15 mouse cellular contexts compared by ENCODE assay signal in the genomic region with DNA sequence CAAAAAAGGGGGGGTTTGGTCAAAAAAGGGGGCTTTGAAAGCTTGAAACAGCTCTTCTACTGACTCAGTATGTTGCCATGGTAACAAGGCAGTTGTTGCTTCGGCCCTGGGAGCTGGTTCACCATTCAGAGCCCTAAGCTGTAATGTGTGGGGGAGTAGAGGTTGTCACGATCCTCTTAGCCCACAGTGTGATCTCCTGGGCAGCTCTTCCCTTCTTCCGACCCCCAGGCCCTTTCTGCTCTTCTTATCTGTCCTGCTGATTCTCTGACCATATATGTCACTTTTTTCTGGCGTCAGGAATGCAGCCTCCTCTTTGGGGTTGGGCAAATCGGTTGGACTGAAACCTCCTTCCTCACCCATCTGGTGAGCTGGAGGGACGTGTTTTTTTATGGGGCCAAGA. TPM values are rescaled to one million over a fixed set of nuclear protein-coding genes. Genes with fewer than 3 reads are reported as not detected.
A peak's percentile ranks its signal among the peaks of the same experiment; 100 is the strongest.
DNase-seq lines count a peak whose midpoint lies in the region; ATAC-seq and TF ChIP-seq lines count a peak whose summit lies in the region.
"Had no signal": no experiment of that assay in that cellular context is flagged by ENCODE, and none has a peak within 500 bp of the region (broad histone marks: within the 10 kb centered on the region; RNA-seq: fewer than 3 reads in every experiment).

No protein-coding gene starts in this region.

- H3K27me3 ChIP-seq in forebrain, embryonic 14.5 days (replicated peaks; ENCODE audit: control insufficient read depth, insufficient read depth, low read length): no peaks in the 10 kb centered on the region
- no peaks in the 10 kb centered on the region for H3K27me3 ChIP-seq in forebrain, embryonic 16.5 days (replicated peaks; ENCODE audit: control insufficient read depth, insufficient read depth, low read length)
- no peaks in the 10 kb centered on the region for H3K27me3 ChIP-seq in kidney, embryonic 16.5 days (ENCODE audit: insufficient read depth, low read length)
- no peaks in the 10 kb centered on the region for H3K27me3 ChIP-seq in kidney, adult 2 months (replicated peaks; ENCODE audit: control insufficient read depth, insufficient read depth, low read length)
- H3K27me3 ChIP-seq: hindbrain, embryonic 13.5 days; liver, embryonic 13.5 days; midbrain, embryonic 12.5 days; Patski had no signal

- no peak overlapping the region for H3K4me3 ChIP-seq in forebrain, embryonic 14.5 days (ENCODE audit: low read depth, low read length)
- no peak overlapping the region for H3K4me3 ChIP-seq in forebrain, embryonic 16.5 days (replicated peaks; ENCODE audit: low read length)
- no peak overlapping the region for H3K4me3 ChIP-seq in kidney, embryonic 16.5 days (ENCODE audit: low read length)
- H3K4me3 ChIP-seq in kidney, adult 2 months (ENCODE audit: insufficient read depth, low read depth, low read length): no peak overlapping the region
- H3K4me3 ChIP-seq: hindbrain, embryonic 13.5 days; liver, embryonic 13.5 days; midbrain, embryonic 12.5 days had no signal

- 0 out of 2 replicates have a peak overlapping the region, but pooled peaks have one; percentile 13 for H3K9ac ChIP-seq in forebrain, embryonic 14.5 days (ENCODE audit: low read length)
- no peak overlapping the region for H3K9ac ChIP-seq in forebrain, embryonic 16.5 days (replicated peaks; ENCODE audit: low read depth, low read length)
- H3K9ac ChIP-seq in kidney, embryonic 16.5 days (replicated peaks; ENCODE audit: low read length): no peak overlapping the region
- H3K9ac ChIP-seq: hindbrain, embryonic 13.5 days; liver, embryonic 13.5 days; midbrain, embryonic 12.5 days had no signal

- H3K4me2 ChIP-seq in forebrain, embryonic 14.5 days (ENCODE audit: low read length): no peak overlapping the region
- H3K4me2 ChIP-seq in forebrain, embryonic 16.5 days (ENCODE audit: low read length): no peak overlapping the region
- 0 out of 2 replicates have a peak overlapping the region, but pooled peaks have one; percentile 9 for H3K4me2 ChIP-seq in kidney, embryonic 16.5 days (replicated peaks; ENCODE audit: low read depth, low read length)
- H3K4me2 ChIP-seq: hindbrain, embryonic 13.5 days; midbrain, embryonic 12.5 days had no signal

- no peak for TF ChIP-seq POLR2A in kidney, adult 2 months (IDR thresholded peaks at IDR 0.05; ENCODE audit: low read depth, low read length)

- H3K27ac ChIP-seq in forebrain, embryonic 14.5 days (ENCODE audit: low read depth, low read length): no peak overlapping the region
- H3K27ac ChIP-seq in forebrain, embryonic 16.5 days (ENCODE audit: low read length): no peak overlapping the region
- H3K27ac ChIP-seq in kidney, embryonic 16.5 days (ENCODE audit: low read length): no peak overlapping the region
- H3K27ac ChIP-seq in kidney, adult 2 months (ENCODE audit: insufficient read depth, low read depth, low read length): no peak overlapping the region
- H3K27ac ChIP-seq: hindbrain, embryonic 13.5 days; liver, embryonic 13.5 days; midbrain, embryonic 12.5 days had no signal

- no peak for ATAC-seq in forebrain, embryonic 14.5 days
- no peak for ATAC-seq in forebrain, embryonic 16.5 days
- ATAC-seq in kidney, embryonic 16.5 days (ENCODE audit: low FRiP score, low TSS enrichment): no peak
- no peak for ATAC-seq in megakaryocyte progenitor cell, adult 5-6 weeks (replicated peaks; ENCODE audit: poor library complexity)
- ATAC-seq in CD4-positive, CD25-positive, alpha-beta regulatory T cell, adult 4 months: no peak
- ATAC-seq: Patski had no signal

- 63% methylated on average over 6 of the region's 6 CpGs for WGBS in forebrain, embryonic 14.5 days
- WGBS in forebrain, embryonic 16.5 days: 56% methylated on average over 6 of the region's 6 CpGs
- WGBS in kidney, embryonic 16.5 days: 32% methylated on average over 6 of the region's 6 CpGs
- 52% methylated on average over 6 of the region's 6 CpGs for WGBS in kidney, adult 2 months

- DNase-seq in forebrain, embryonic 14.5 days (ENCODE audit: low spot score): peak; percentile 12
- DNase-seq in kidney, adult 2 months: no peak
- DNase-seq in right cerebral cortex, adult 18-20 months: peak; percentile 52
- DNase-seq in right cerebral cortex, postnatal 4 days: no peak
- DNase-seq: B cell, adult 2 months; kidney, postnatal 25 days; liver, embryonic 13.5 days had no signal

- TF ChIP-seq CTCF in kidney, adult 2 months (conservative IDR thresholded peaks at IDR 0.05; ENCODE audit: insufficient read depth, insufficient read length, low read depth, low read length): no peak

- H3K4me1 ChIP-seq in forebrain, embryonic 14.5 days (ENCODE audit: control insufficient read depth, insufficient read depth, low read length): peaks cover 13% of the 10 kb centered on the region
- H3K4me1 ChIP-seq in forebrain, embryonic 16.5 days (replicated peaks; ENCODE audit: control insufficient read depth, insufficient read depth, low read length): peaks cover 22% of the 10 kb centered on the region
- H3K4me1 ChIP-seq in kidney, embryonic 16.5 days (ENCODE audit: insufficient read depth, low read length): peaks cover 35% of the 10 kb centered on the region
- H3K4me1 ChIP-seq in kidney, adult 2 months (ENCODE audit: control insufficient read depth, insufficient read depth, low read length): no peaks in the 10 kb centered on the region

- H3K36me3 ChIP-seq in forebrain, embryonic 14.5 days (ENCODE audit: control insufficient read depth, insufficient read depth, low read length): peaks cover 48% of the 10 kb centered on the region
- H3K36me3 ChIP-seq in forebrain, embryonic 16.5 days (ENCODE audit: control insufficient read depth, insufficient read depth): peaks cover 11% of the 10 kb centered on the region; the same call in 1 of the 2 replicates
- peaks cover 31% of the 10 kb centered on the region for H3K36me3 ChIP-seq in kidney, embryonic 16.5 days (ENCODE audit: insufficient read depth, low read length)
- no peaks in the 10 kb centered on the region for H3K36me3 ChIP-seq in kidney, adult 2 months (ENCODE audit: control insufficient read depth, insufficient read depth, low read length)

- H3K9me3 ChIP-seq in forebrain, embryonic 14.5 days (replicated peaks; ENCODE audit: control insufficient read depth, low read length): no peaks in the 10 kb centered on the region
- H3K9me3 ChIP-seq in forebrain, embryonic 16.5 days (ENCODE audit: control insufficient read depth, low read length): no peaks in the 10 kb centered on the region
- H3K9me3 ChIP-seq in kidney, embryonic 16.5 days (ENCODE audit: low read length): no peaks in the 10 kb centered on the region
- H3K9me3 ChIP-seq: hindbrain, embryonic 13.5 days; liver, embryonic 13.5 days; midbrain, embryonic 12.5 days had no signal

RNA-seq across cellular contexts. Expression of gene Arhgap1, which starts 3.2 kb away (rescaled TPM):
- polyA plus RNA-seq in forebrain, embryonic 14.5 days (2014; fragmentation: Nextera tagmentation; extraction: Ambion mirVana): 87.9 and 89.6 TPM in 2 replicates
- polyA plus RNA-seq in forebrain, embryonic 16.5 days (2015; fragmentation: Nextera tagmentation; extraction: Ambion mirVana): 99.2 and 99.4 TPM in 2 replicates
- 137 and 142 TPM in 2 replicates for polyA plus RNA-seq in kidney, embryonic 16.5 days (2015; fragmentation: Nextera tagmentation; extraction: Ambion mirVana)
- 90.2 and 91.6 TPM in 2 replicates for polyA plus RNA-seq in kidney, adult 2 months (2012; rRNA removed)
- 66.3 and 67.1 TPM in 2 replicates for total RNA-seq in megakaryocyte progenitor cell, adult 5-6 weeks (2015)
- total RNA-seq in megakaryocyte progenitor cell, adult 5-6 weeks (2017): 45.0 and 58.6 TPM in 2 replicates
- 100 to 1,000 TPM; 160 to 256 TPM for polyA plus RNA-seq in CD4-positive, CD25-positive, alpha-beta regulatory T cell, adult 4 months (2017; shearing (Covaris generic))

RNA-seq across cellular contexts. Expression of gene Zfp408, which starts 3.3 kb away (rescaled TPM):
- 5.2 and 7.5 TPM in 2 replicates for polyA plus RNA-seq in forebrain, embryonic 14.5 days (2014; fragmentation: Nextera tagmentation; extraction: Ambion mirVana)
- 10.8 and 16.2 TPM in 2 replicates for polyA plus RNA-seq in forebrain, embryonic 16.5 days (2015; fragmentation: Nextera tagmentation; extraction: Ambion mirVana)
- 12.6 and 13.8 TPM in 2 replicates for polyA plus RNA-seq in kidney, embryonic 16.5 days (2015; fragmentation: Nextera tagmentation; extraction: Ambion mirVana)
- polyA plus RNA-seq in kidney, adult 2 months (2012; rRNA removed): 8.4 and 10.0 TPM in 2 replicates
- 4.9 and 5.2 TPM in 2 replicates for total RNA-seq in megakaryocyte progenitor cell, adult 5-6 weeks (2015)
- total RNA-seq in megakaryocyte progenitor cell, adult 5-6 weeks (2017): 9.2 and 11.1 TPM in 2 replicates
- polyA plus RNA-seq in CD4-positive, CD25-positive, alpha-beta regulatory T cell, adult 4 months (2017; shearing (Covaris generic)): 10 to 100 TPM; 10.8 to 22.1 TPM

RNA-seq across cellular contexts. Expression of gene F2, which starts 16.6 kb away (rescaled TPM):
- 0.11 and 0.14 TPM in 2 replicates for polyA plus RNA-seq in forebrain, embryonic 14.5 days (2014; fragmentation: Nextera tagmentation; extraction: Ambion mirVana)
- 0.16 TPM in 1 of 2 replicates, not detected in the other for polyA plus RNA-seq in forebrain, embryonic 16.5 days (2015; fragmentation: Nextera tagmentation; extraction: Ambion mirVana)
- polyA plus RNA-seq in kidney, embryonic 16.5 days (2015; fragmentation: Nextera tagmentation; extraction: Ambion mirVana): 1.2 and 1.8 TPM in 2 replicates
- 0.06 and 0.18 TPM in 2 replicates for polyA plus RNA-seq in kidney, adult 2 months (2012; rRNA removed)
- not detected in 2 replicates for total RNA-seq in megakaryocyte progenitor cell, adult 5-6 weeks (2015)
- total RNA-seq in megakaryocyte progenitor cell, adult 5-6 weeks (2017): not detected in 2 replicates
- polyA plus RNA-seq in CD4-positive, CD25-positive, alpha-beta regulatory T cell, adult 4 months (2017; shearing (Covaris generic)): under 1 TPM; 0.23 to 0.38 TPM
- polyA plus RNA-seq: forebrain, embryonic 11.5 days; hindbrain, embryonic 13.5 days; midbrain, embryonic 12.5 days; Patski had no signal

RNA-seq across cellular contexts. Expression of gene Atg13, which starts 57.5 kb away (rescaled TPM):
- 40.4 and 43.3 TPM in 2 replicates for polyA plus RNA-seq in forebrain, embryonic 14.5 days (2014; fragmentation: Nextera tagmentation; extraction: Ambion mirVana)
- 43.6 and 45.0 TPM in 2 replicates for polyA plus RNA-seq in forebrain, embryonic 16.5 days (2015; fragmentation: Nextera tagmentation; extraction: Ambion mirVana)
- polyA plus RNA-seq in kidney, embryonic 16.5 days (2015; fragmentation: Nextera tagmentation; extraction: Ambion mirVana): 29.1 and 29.2 TPM in 2 replicates
- 32.5 and 34.2 TPM in 2 replicates for polyA plus RNA-seq in kidney, adult 2 months (2012; rRNA removed)
- 24.0 and 25.0 TPM in 2 replicates for total RNA-seq in megakaryocyte progenitor cell, adult 5-6 weeks (2015)
- total RNA-seq in megakaryocyte progenitor cell, adult 5-6 weeks (2017): 5.7 and 10.1 TPM in 2 replicates
- polyA plus RNA-seq in CD4-positive, CD25-positive, alpha-beta regulatory T cell, adult 4 months (2017; shearing (Covaris generic)): 10 to 100 TPM; 28.7 to 34.9 TPM

RNA-seq across cellular contexts. Expression of gene Harbi1, which starts 57.8 kb away (rescaled TPM):
- 11.8 and 13.5 TPM in 2 replicates for polyA plus RNA-seq in forebrain, embryonic 14.5 days (2014; fragmentation: Nextera tagmentation; extraction: Ambion mirVana)
- 20.9 and 22.5 TPM in 2 replicates for polyA plus RNA-seq in forebrain, embryonic 16.5 days (2015; fragmentation: Nextera tagmentation; extraction: Ambion mirVana)
- polyA plus RNA-seq in kidney, embryonic 16.5 days (2015; fragmentation: Nextera tagmentation; extraction: Ambion mirVana): 20.6 and 24.7 TPM in 2 replicates
- 4.6 and 6.1 TPM in 2 replicates for polyA plus RNA-seq in kidney, adult 2 months (2012; rRNA removed)
- 4.6 and 7.7 TPM in 2 replicates for total RNA-seq in megakaryocyte progenitor cell, adult 5-6 weeks (2015)
- total RNA-seq in megakaryocyte progenitor cell, adult 5-6 weeks (2017): 20.6 and 24.2 TPM in 2 replicates
- 10 to 100 TPM; 16.2 to 21.4 TPM for polyA plus RNA-seq in CD4-positive, CD25-positive, alpha-beta regulatory T cell, adult 4 months (2017; shearing (Covaris generic))

Comparison
In these comparisons a context has a peak if more than half of its experiments do, and no peak if none do; other contexts are left out.
1. DNase-seq: peak in forebrain, embryonic 14.5 days (single experiment) and right cerebral cortex, adult 18-20 months (single experiment); none in kidney, adult 2 months (single experiment) and right cerebral cortex, postnatal 4 days (single experiment).